Mouse (Mus musculus) cerebellum, adult 2 months (tissue): ENCODE measurements at regions not wholly inside any gene's neighbourhood (a gene's known extent, or its start where the extent isn't known, plus 50 kb on each side); places are given as distances from the start of the nearest gene placed in this dataset.

ENCODE experiments used
- CTCF ChIP-seq: fragments of 200-500 bp; IDR thresholded peaks from 2 replicates; pipeline ENCODE4 v1.5.1; 2011; ENCODE audit warnings: low read depth, mild to moderate bottlenecking, control low read depth, low read length, moderate library complexity, borderline replicate concordance; ENCODE audit not compliant: insufficient read depth
- POLR2A ChIP-seq: fragments of 200-500 bp; IDR thresholded peaks from 2 replicates; pipeline ENCODE4 v1.6.1; 2011; ENCODE audit warnings: low read length, control low read depth, borderline replicate concordance; ENCODE audit not compliant: insufficient read depth

GRCm38 (mm10) chr10:16878197-16878596, 844.8 kb upstream of the Cited2 start:
- TF ChIP-seq POLR2A (no peak), CTCF (no peak)
